Mouse (Mus musculus) adrenal gland (tissue): ENCODE measurements at regions not wholly inside any gene's neighbourhood (a gene's known extent, or its start where the extent isn't known, plus 50 kb on each side); places are given as distances from the start of the nearest gene placed in this dataset.

ENCODE experiments used
- intact Hi-C: fragments of 180-260 bp; cut with DNase I; formaldehyde crosslinking; loops from one replicate; pipeline ENCODE4 v1.15.1; 2025

- intact Hi-C loops = no loop called here
These were observed 131.8 kb downstream of the Tshz3 start for GRCm38 (mm10) chr7:36829710-36830109.

GRCm38 (mm10) chr7:36830155-36830554 lies 132.2 kb downstream of the Tshz3 start:
- intact Hi-C loops = no loop called here

GRCm38 (mm10) chr7:36848279-36848678 lies 150.4 kb downstream of the Tshz3 start:
- intact Hi-C loops = no loop called here

- intact Hi-C loops = no loop called here
These were observed 153.5 kb downstream of the Tshz3 start for GRCm38 (mm10) chr7:36851275-36851889.

- intact Hi-C loops = no loop called here
These were observed 156.4 kb downstream of the Tshz3 start for GRCm38 (mm10) chr7:36854308-36854707.

GRCm38 (mm10) chr7:36859428-36859827 lies 161.5 kb downstream of the Tshz3 start:
- intact Hi-C loops = no loop called here

- intact Hi-C loops = no loop called here
These were observed 164.6 kb downstream of the Tshz3 start for GRCm38 (mm10) chr7:36862481-36862880.

GRCm38 (mm10) chr7:36863745-36864144 lies 165.8 kb downstream of the Tshz3 start:
- intact Hi-C loops = no loop called here

GRCm38 (mm10) chr7:36864675-36865074 lies 166.8 kb downstream of the Tshz3 start:
- intact Hi-C loops = no loop called here

GRCm38 (mm10) chr7:36866602-36867001 lies 168.7 kb downstream of the Tshz3 start:
- intact Hi-C loops = no loop called here

- intact Hi-C loops = no loop called here
These were observed 176.1 kb downstream of the Tshz3 start for GRCm38 (mm10) chr7:36874004-36874403.

- intact Hi-C loops = no loop called here
These were observed 179.8 kb downstream of the Tshz3 start for GRCm38 (mm10) chr7:36877686-36878085.

GRCm38 (mm10) chr7:36892776-36893500 lies 195.0 kb downstream of the Tshz3 start:
- intact Hi-C loops = no loop called here

GRCm38 (mm10) chr7:36896339-36896738 lies 198.4 kb downstream of the Tshz3 start:
- intact Hi-C loops = no loop called here

GRCm38 (mm10) chr7:36901537-36901936 lies 203.6 kb downstream of the Tshz3 start:
- intact Hi-C loops = no loop called here

GRCm38 (mm10) chr7:36913304-36913703 lies 215.4 kb downstream of the Tshz3 start:
- intact Hi-C loops = no loop called here

- intact Hi-C loops = no loop called here
These were observed 216.3 kb downstream of the Tshz3 start for GRCm38 (mm10) chr7:36914261-36914660.

GRCm38 (mm10) chr7:36915171-36915570 lies 217.3 kb downstream of the Tshz3 start:
- intact Hi-C loops = no loop called here

GRCm38 (mm10) chr7:36917011-36917410 lies 219.1 kb downstream of the Tshz3 start:
- intact Hi-C loops = no loop called here

- intact Hi-C loops = no loop called here
These were observed 221.5 kb downstream of the Tshz3 start for GRCm38 (mm10) chr7:36919413-36919812.

- intact Hi-C loops = no loop called here
These were observed 223.1 kb downstream of the Tshz3 start for GRCm38 (mm10) chr7:36921003-36921402.

GRCm38 (mm10) chr7:36933490-36933889 lies 235.6 kb downstream of the Tshz3 start:
- intact Hi-C loops = no loop called here
